Mouse (Mus musculus) mouse embryonic stem cell (cell line): ENCODE measurements around the gene Mycbp2.

ENCODE experiments used
- in situ Hi-C, 2 experiments: fragments of 300-500 bp; cut with MboI; formaldehyde crosslinking; loops; 1 replicate in 1 of 2; 3 replicates in 1 of 2; pipeline ENCODE4 v1.14.3; 2019 to 2020; ENCODE audit warnings: low sequenced_read_pairs in 2 of 2, low pct_unique_long_range_greater_than_20kb in 1 of 2, mixed read lengths in 1 of 2; ENCODE audit not compliant: unreplicated experiment in 1 of 2

The Mycbp2 gene

GRCm38 (mm10) chr14:103286650-103287049 lies 60.0 kb downstream of the Mycbp2 start:
- in situ Hi-C loops, result no loop called here

DNA sequence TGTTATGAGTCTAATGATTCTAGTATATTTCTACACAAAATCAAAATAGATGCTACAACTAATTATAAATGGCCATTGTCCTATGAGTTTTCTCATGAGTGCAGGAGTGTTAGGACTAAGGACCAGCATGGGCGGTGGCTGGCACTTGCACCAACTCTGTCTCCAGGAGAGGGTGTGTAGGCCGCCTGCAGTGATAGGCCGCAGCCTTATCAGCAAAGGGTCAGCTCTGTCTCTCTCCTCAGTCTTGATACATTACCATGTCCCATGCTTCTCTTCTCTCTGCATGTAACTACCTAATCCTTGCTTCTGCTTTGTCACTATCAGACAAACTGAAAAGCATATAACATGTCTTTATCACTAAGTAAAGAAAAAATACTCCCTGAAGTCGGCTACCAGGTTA lies 69.9 kb downstream of the Mycbp2 start:
- in situ Hi-C loops, result no loop called here

GRCm38 (mm10) chr14:103260437-103260836 lies 86.2 kb downstream of the Mycbp2 start:
- in situ Hi-C loops, result no loop called here

- in situ Hi-C loops, result no loop called here
These were observed 87.9 kb downstream of the Mycbp2 start for GRCm38 (mm10) chr14:103258745-103259144.

DNA sequence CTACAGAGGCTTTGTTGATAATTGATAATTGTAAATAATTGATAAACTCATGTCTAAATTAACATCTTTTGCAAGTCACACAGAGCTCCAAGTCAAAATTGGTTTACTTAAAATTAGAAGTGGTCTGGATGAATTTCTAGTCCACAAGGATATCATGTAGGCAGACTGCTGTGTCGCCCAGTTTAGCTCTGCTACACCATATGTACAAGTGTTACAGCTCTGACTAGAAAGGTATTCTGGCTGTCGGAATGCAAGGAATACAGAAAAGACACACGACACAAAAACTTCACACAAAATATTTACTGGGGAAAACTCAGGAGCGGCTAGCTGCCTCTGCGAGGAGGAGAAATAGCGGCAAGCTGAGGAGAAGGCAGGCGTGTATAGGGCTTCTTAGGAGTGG lies 89.7 kb downstream of the Mycbp2 start:
- in situ Hi-C loops, result no loop called here

- in situ Hi-C loops, result no loop called here
These were observed 92.3 kb downstream of the Mycbp2 start for GRCm38 (mm10) chr14:103254311-103254710.

- in situ Hi-C loops, result no loop called here
These were observed 104.6 kb downstream of the Mycbp2 start for GRCm38 (mm10) chr14:103242020-103242419.

DNA sequence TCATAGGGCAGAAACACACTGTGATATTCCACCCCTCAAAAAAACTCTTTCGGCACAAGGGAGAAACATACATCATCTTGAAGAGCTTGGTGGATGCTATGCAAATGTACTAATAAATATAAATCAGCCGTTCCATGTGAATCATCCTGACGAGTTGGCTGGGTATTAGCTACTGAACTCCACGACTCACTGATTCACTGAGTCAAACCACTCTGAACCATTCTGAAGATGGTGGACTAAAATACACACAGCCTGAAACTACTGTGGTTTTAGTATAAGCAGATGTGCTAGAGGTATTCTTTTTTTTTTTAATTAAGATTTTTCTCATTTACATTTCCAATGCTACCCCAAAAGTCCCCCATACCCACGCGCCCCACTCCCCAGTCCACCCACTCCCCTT lies 111.8 kb downstream of the Mycbp2 start:
- in situ Hi-C loops, result no loop called here

DNA sequence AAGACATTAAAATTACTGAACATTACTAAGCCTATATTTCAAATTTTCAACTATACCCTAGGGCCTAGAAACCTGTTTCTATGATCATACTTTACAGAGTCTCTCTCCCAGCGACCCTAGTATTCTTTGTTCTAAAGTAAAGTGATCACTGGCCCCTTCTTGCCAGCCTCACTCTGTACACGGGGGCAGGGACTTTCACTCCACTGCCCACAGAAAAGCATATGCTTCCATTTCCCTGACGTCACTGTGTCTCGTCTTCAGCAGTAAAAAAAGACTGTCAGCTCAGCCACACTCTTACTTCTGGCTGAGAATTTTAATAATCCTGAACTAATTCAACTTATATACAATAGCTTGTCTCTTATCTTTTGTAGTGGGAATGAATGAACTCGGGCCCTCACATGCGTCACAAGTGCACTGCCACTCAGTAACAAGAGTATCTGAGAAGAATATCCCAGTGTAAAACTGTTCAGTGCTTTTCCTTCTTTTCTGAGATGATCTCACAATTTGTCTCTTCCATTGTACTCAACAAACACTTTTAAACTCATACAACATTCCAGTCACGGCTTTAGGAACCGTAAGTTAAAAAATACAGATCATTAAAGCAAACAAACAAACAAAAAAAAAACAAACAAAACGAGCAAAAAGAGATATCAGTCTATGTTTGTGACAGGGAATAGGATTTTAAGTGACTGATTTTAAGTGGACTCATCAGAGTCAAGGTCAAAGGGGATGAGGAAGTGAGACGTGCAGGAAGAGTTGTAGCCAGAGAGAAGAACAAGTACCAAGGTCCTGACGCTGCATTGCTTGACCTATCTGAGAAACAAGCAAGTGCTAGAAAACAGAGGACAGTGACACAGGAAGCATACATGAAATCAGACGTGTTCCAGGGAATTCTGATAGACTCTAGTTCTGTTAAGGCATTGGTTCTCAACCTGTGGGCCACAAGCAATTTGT lies 112.7 kb downstream of the Mycbp2 start:
- in situ Hi-C loops, result no loop called here

GRCm38 (mm10) chr14:103222356-103222755 lies 124.3 kb downstream of the Mycbp2 start:
- in situ Hi-C loops, result no loop called here

GRCm38 (mm10) chr14:103221751-103222150 lies 124.9 kb downstream of the Mycbp2 start:
- in situ Hi-C loops, result no loop called here

DNA sequence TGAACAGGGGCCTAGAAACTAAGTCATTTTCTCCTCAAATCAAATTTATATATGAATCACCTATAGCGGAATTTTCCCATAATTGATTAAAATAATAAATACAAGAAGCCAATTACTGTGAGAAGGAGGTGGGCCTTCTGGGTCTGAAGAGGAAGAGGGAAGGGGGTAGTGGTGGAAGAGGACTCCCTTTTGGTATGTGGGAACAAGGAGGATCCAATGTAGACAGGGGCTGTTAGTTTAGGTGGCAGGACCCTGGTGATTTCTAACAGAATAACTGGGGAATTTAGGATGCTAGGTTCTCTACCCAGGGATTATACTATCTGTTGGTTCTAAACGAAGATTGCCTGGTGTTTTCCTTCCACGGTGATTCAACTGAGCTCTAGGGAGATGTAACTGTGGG lies 130.3 kb downstream of the Mycbp2 start:
- in situ Hi-C loops, result no loop called here

- in situ Hi-C loops, result no loop called here
These were observed 160.0 kb downstream of the Mycbp2 start for GRCm38 (mm10) chr14:103186658-103187057.

GRCm38 (mm10) chr14:103186076-103186475 lies 160.5 kb downstream of the Mycbp2 start:
- in situ Hi-C loops, result no loop called here

DNA sequence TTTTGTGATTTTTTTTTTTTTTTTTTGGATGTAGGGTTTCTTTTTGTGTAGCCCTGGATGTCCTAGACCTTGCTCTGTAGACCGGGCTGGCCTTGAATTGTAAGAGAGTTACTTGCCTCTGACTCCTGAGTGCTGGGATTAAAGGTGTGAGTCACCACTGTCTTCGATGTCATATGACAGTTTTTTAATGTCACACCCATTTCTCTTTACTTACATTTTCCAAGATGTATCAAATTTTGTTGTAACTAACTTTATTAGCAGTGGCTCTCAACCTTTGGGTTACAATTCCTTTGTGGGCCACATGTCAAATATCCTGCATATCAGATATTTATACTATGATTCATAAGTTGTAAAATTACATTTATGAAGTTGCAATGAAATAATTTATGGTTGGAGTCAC lies 166.5 kb downstream of the Mycbp2 start:
- in situ Hi-C loops, result no loop called here

GRCm38 (mm10) chr14:103162923-103163322 lies 183.7 kb downstream of the Mycbp2 start:
- in situ Hi-C loops, result no loop called here

GRCm38 (mm10) chr14:103155685-103156084 lies 190.9 kb downstream of the Mycbp2 start:
- in situ Hi-C loops, result no loop called here

DNA sequence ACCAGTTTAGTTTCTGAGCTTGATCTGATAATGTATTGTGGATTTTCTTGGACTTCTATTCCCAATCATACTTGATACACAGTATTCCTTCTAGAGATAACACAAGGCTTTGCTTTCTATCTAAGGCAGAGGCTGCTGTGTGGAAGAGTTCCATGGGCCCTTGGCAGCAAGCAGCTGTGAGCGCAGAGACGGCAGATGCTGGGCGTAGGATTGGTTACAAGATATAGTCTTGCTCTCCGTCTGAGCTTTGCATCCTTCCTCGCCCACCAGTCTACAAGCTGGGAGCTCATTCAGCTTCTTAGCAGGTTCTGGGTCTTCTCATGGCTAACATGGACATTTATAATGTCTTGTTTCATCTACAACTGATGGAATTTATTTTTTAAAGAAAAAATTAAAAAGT lies 196.5 kb downstream of the Mycbp2 start:
- in situ Hi-C loops, result no loop called here

GRCm38 (mm10) chr14:103131991-103132390 lies 214.6 kb downstream of the Mycbp2 start:
- in situ Hi-C loops, result loop anchor here in 1 of 2 experiments (5.0 to 25.0 kb wide), 2 partner anchors 120 to 405 kb away; no protein-coding TSS in a partner anchor

DNA sequence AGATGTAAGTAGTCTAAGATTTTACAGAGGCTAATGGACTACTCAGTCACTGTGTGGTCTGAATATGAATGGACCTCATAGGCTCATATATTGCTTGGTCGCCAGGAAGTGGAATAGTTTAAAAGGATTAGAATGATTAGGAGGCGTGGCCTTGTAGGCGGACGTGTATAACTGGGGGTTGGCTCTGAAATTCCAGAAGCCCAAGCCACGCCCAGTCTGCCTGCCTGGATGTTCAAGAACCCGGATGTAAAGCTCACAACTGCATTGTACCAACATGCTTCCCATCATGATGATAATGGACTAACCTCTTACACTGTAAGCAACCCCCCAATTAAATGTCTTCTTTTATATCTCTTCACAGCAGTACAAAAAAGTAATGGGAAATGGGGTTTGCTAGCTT lies 220.9 kb downstream of the Mycbp2 start:
- in situ Hi-C loops, result loop anchor here in 1 of 2 experiments (25.0 kb wide), 1 partner anchor 412 kb away; no protein-coding TSS in a partner anchor
